ENCODE assay signal across 18 mouse cellular contexts in genomic region chr16:30605528-30605927, GRCm38 (mm10). TPM values are rescaled to one million over a fixed set of nuclear protein-coding genes. Genes with fewer than 3 reads are reported as not detected.
A peak's percentile ranks its signal among the peaks of the same experiment; 100 is the strongest.
DNase-seq lines count a peak whose midpoint lies in the region; ATAC-seq lines count a peak whose summit lies in the region.
"Had no signal": no experiment of that assay in that cellular context is flagged by ENCODE, and none has a peak within 500 bp of the region (broad histone marks: within the 10 kb centered on the region; RNA-seq: fewer than 3 reads in every experiment).

No protein-coding gene starts in this region.

- H3K27me3 ChIP-seq in heart, embryonic 16.5 days (ENCODE audit: control insufficient read depth, insufficient read depth, low read length) = no peaks in the 10 kb centered on the region

- H3K4me3 ChIP-seq in heart, embryonic 16.5 days (ENCODE audit: low read length) = no peak overlapping the region
- H3K4me3 ChIP-seq: embryonic facial prominence, embryonic 13.5 days; hindbrain, embryonic 13.5 days; left cerebral cortex, adult 2 months; neural tube, embryonic 12.5 days had no signal

- ATAC-seq in heart, embryonic 16.5 days (replicated peaks; ENCODE audit: extremely low read depth, insufficient read depth, low FRiP score) = no peak
- ATAC-seq: intestine, postnatal 0 days had no signal

- no peak overlapping the region for H3K9ac ChIP-seq in heart, embryonic 16.5 days (ENCODE audit: low read length)
- H3K9ac ChIP-seq: embryonic facial prominence, embryonic 13.5 days; hindbrain, embryonic 13.5 days; neural tube, embryonic 12.5 days had no signal

- WGBS in heart, embryonic 16.5 days = 69% methylated on average over 6 of the region's 6 CpGs

- H3K36me3 ChIP-seq in heart, embryonic 16.5 days (ENCODE audit: control insufficient read depth, insufficient read depth) = no peaks in the 10 kb centered on the region
- H3K36me3 ChIP-seq: embryonic facial prominence, embryonic 13.5 days; G1E; hindbrain, embryonic 13.5 days; neural tube, embryonic 12.5 days had no signal

- H3K27ac ChIP-seq in heart, embryonic 16.5 days (ENCODE audit: low read length) = peak overlapping the region; percentile 29; the same call in 1 of the 2 replicates
- H3K27ac ChIP-seq: embryonic facial prominence, embryonic 13.5 days; hindbrain, embryonic 13.5 days; left cerebral cortex, adult 2 months; neural tube, embryonic 12.5 days had no signal

- no peak overlapping the region for H3K4me2 ChIP-seq in heart, embryonic 16.5 days (ENCODE audit: low read depth, low read length)
- H3K4me2 ChIP-seq: embryonic facial prominence, embryonic 13.5 days; heart, embryonic 11.5 days; hindbrain, embryonic 13.5 days; neural tube, embryonic 12.5 days had no signal

- no peaks in the 10 kb centered on the region for H3K9me3 ChIP-seq in heart, embryonic 16.5 days (replicated peaks; ENCODE audit: control insufficient read depth, low read length)
- H3K9me3 ChIP-seq: embryonic facial prominence, embryonic 13.5 days; G1E; hindbrain, embryonic 13.5 days; neural tube, embryonic 12.5 days had no signal

- no peak for DNase-seq in heart, adult 8-10 months (ENCODE audit: low spot score)
- peak; percentile 14 to 31 for DNase-seq in kidney, postnatal 4 days
- DNase-seq in kidney, postnatal 10 days = no peak
- DNase-seq in embryo, embryonic 10.5 days (ENCODE audit: low spot score) = peak; percentile 61
- DNase-seq in forelimb bud, embryonic 11.5 days (ENCODE audit: low read depth, low spot score) = peak; percentile 49
- DNase-seq in thymus, postnatal 36 days = no peak
- DNase-seq: cerebellum, adult 9-11 months; gastrocnemius, postnatal 25 days; lung, postnatal 36 days; thymus, postnatal 14 days had no signal

- peaks cover 35% of the 10 kb centered on the region for H3K4me1 ChIP-seq in heart, embryonic 16.5 days (ENCODE audit: control insufficient read depth, insufficient read depth, low read length)

RNA-seq across cellular contexts. Expression of gene Fam43a, which starts 6.0 kb away (rescaled TPM):
- 19.7 and 20.4 TPM in 2 replicates for polyA plus RNA-seq in heart, embryonic 16.5 days (2015; fragmentation: Nextera tagmentation; extraction: Ambion mirVana)
- 10 to 100 TPM; 19.6 to 26.6 (median 23.8) TPM for total RNA-seq in heart, adult 8-10 months (2022)
- total RNA-seq: G1E had no signal

RNA-seq across cellular contexts. Expression of gene Lsg1, which starts 18.1 kb away (rescaled TPM):
- polyA plus RNA-seq in heart, embryonic 16.5 days (2015; fragmentation: Nextera tagmentation; extraction: Ambion mirVana) = 28.2 and 37.5 TPM in 2 replicates
- 10 to 100 TPM; 15.3 to 21.1 (median 19.7) TPM for total RNA-seq in heart, adult 8-10 months (2022)

RNA-seq across cellular contexts. Expression of gene Tmem44, which starts 54.9 kb away (rescaled TPM):
- polyA plus RNA-seq in heart, embryonic 16.5 days (2015; fragmentation: Nextera tagmentation; extraction: Ambion mirVana) = 19.3 and 21.5 TPM in 2 replicates
- 1 to 10 TPM; 4.1 to 7.0 (median 5.2) TPM for total RNA-seq in heart, adult 8-10 months (2022)

Comparison
In these comparisons a context has a peak if more than half of its experiments do, and no peak if none do; other contexts are left out.
1. DNase-seq: peak in kidney, postnatal 4 days (2 of 2), embryo, embryonic 10.5 days (single experiment) and forelimb bud, embryonic 11.5 days (single experiment); none in heart, adult 8-10 months (single experiment), kidney, postnatal 10 days (single experiment) and thymus, postnatal 36 days (0 of 2).